Mouse (Mus musculus) cortical plate, adult 2 months (tissue): ENCODE measurements around the gene Capns1. TPM values are rescaled to one million over a fixed set of nuclear protein-coding genes. Genes with fewer than 3 reads are reported as not detected.
"Not testable (repeated sequence)": the region's sequence is repeated elsewhere in the genome, so short reads cannot be mapped to it uniquely, and the experiment has no call there.

Experiments used
- H3K27ac ChIP-seq: fragments of 200-500 bp; 2 replicates; pipeline ENCODE4 v1.5.1; 2012; ENCODE audit warnings: low read length, control low read depth, inconsistent platforms; ENCODE audit not compliant: insufficient read depth
- H3K4me1 ChIP-seq: fragments of 200-500 bp; 2 replicates; pipeline ENCODE4 v1.6.1; 2011; ENCODE audit warnings: low read length; ENCODE audit not compliant: control insufficient read depth, insufficient read depth
- H3K4me3 ChIP-seq: fragments of 200-500 bp; 2 replicates; pipeline ENCODE4 v1.5.1; 2011; ENCODE audit warnings: mild to moderate bottlenecking, low read length, control low read depth; ENCODE audit not compliant: insufficient read depth
- CTCF ChIP-seq: fragments of 200-500 bp; IDR thresholded peaks from 2 replicates; pipeline ENCODE4 v1.5.1; 2011; ENCODE audit warnings: mild to moderate bottlenecking, control low read depth, low read length; ENCODE audit not compliant: insufficient read depth; ENCODE audit errors: extremely low read depth
- POLR2A ChIP-seq: fragments of 200-500 bp; IDR thresholded peaks from 2 replicates; pipeline ENCODE4 v1.6.1; 2011; ENCODE audit warnings: mild to moderate bottlenecking, low read length, control low read depth; ENCODE audit not compliant: insufficient read depth; ENCODE audit errors: extremely low read depth
- polyA plus RNA-seq: library from polyadenylated mRNA; depleted of rRNA; stranded (reverse); fragments of >200 nt; gene quantifications from 2 replicates; pipeline ENCODE4 v1.2.3, GENCODE M21; 2012

The Capns1 gene
- polyA plus RNA-seq, 1 experiment: 279 TPM

DNA sequence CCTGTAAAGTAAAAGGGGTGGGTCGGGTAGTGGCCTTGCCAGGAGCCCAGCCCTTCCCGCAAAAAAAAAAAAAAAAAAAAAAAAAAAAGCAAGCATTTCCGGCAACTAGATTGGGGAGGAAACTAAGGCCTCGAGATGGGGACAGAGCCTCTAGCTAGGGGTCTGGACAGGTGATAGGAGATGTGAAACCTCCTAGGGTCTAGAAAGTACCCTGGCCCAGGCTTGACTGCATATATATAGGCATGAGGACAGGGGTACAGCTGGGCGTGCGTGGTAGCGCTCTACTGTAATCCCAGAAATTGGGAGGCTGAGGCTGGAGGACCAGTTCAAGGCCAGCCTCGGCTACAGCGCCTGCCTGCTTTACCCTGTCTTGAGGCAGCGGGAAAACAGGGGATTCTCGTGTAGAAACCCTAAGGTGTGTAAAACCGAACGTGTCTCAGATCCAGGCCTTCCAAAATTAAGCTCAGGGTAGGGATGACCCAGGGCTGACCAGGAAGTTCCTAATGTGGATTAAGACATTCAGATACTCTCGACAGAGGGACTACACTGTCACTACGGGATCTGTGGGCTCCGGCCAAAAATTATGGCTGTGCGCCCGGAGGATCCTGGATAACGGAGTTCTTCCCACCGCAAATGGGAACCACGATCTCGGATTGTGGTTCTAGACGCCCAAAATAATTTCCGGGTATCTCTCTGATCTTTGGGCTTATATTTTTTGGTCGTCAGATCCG lies 4.3 kb downstream of the Capns1 start:
- H3K27ac ChIP-seq: peak overlapping the region; percentile 33
- TF ChIP-seq CTCF (no peak), POLR2A (no peak)
- H3K4me3 ChIP-seq: peak overlapping the region; percentile 72
- H3K4me1 ChIP-seq: no peaks in the 10 kb centered on the region

DNA sequence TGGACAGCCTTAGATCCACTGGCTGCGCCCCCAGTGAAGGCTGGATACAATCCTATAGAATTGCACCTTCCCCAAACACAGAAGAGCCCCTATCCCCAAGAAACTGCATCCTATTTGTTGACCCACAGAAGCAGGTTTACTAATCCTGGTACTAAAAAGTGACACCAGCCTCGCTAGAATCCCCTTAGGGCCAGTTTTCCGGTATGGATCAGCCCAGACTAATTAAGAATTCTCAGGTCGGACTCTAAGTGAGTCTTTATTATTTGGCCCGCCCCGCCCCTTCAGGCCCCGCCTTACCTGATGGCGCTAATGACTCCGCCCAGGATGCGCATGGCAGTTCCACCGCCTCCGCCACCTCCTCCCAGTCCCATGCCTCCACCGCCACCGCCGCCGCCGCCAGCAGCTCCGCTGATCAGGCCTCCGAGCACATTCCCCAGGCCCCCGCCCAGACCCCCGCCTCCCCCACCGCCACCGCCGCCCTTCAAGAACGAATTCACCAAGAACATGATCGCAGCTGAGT lies 5.0 kb downstream of the Capns1 start:
- H3K4me1 ChIP-seq: no peaks in the 10 kb centered on the region
- H3K27ac ChIP-seq: no peak overlapping the region
- TF ChIP-seq POLR2A (0 out of 2 replicates have a peak, but pooled peaks have one; percentile 13), CTCF (no peak)
- H3K4me3 ChIP-seq: peak overlapping the region; percentile 72

DNA sequence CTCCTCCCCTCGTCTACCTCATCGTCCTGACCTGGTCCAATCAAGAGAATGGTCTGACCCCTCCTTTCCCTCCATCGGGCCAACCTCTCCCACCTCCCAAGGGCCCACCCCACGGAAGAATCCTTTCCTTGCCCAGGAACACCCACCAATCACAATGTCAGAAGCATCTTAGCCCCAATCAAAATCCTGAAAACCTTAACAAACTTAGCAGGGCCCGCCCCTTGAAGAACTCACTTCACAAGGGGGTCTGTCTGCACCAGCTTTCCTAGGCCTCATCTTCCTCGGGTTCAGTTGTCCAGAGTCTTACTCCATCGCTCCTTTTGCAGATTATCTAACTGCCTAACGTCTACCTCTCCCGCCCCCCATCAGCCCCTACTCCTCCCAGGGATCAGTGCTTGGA lies 5.6 kb downstream of the Capns1 start:
- no peak for TF ChIP-seq POLR2A
- TF ChIP-seq CTCF: no peak
- Histone ChIP-seq H3K4me3 (peak overlapping the region; percentile 72), H3K4me1 (no peaks in the 10 kb centered on the region), H3K27ac (no peak overlapping the region)

DNA sequence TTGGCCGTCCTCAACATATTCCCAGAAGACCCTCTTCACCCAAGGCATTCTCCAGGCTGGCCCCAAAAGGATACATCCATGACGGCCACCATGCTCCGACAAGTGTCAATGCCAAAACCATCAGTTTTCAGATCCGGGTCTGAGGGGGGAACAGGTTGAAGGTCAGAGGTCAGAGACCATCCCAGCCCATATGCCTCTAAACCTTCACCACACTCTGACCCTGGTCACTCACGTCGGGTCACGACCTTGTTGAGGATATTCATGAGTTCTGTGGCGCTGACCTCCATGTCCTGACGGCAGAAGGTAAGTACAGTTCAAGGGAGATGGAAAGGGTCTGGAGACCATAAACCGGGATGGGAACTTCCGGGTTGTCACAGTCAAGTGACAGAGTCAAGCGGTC lies 6.5 kb downstream of the Capns1 start:
- no peak overlapping the region for H3K4me3 ChIP-seq
- no peak overlapping the region for H3K27ac ChIP-seq
- H3K4me1 ChIP-seq: no peaks in the 10 kb centered on the region
- TF ChIP-seq POLR2A (no peak), CTCF (no peak)

DNA sequence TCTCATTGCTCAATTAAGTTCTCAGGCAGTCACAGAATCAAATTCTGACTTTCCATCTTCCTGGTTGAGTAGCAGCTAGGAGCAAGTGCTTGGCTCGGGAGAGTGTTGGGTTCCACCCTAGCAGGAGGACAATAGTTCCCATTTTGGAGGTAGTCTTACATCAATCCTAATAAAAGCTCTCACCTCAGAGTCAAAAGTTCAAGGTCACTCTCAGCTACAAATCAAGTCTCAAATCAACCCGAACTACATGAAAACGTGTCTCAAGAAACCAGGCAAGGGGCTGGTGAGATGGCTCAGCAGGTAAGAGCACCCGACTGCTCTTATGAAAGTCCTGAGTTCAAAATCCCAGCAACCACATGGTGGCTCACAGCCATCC lies 9.5 kb downstream of the Capns1 start:
- no peak overlapping the region for H3K4me3 ChIP-seq
- TF ChIP-seq POLR2A (no peak), CTCF (no peak)
- H3K27ac ChIP-seq: no peak overlapping the region
- H3K4me1 ChIP-seq: no peaks in the 10 kb centered on the region

DNA sequence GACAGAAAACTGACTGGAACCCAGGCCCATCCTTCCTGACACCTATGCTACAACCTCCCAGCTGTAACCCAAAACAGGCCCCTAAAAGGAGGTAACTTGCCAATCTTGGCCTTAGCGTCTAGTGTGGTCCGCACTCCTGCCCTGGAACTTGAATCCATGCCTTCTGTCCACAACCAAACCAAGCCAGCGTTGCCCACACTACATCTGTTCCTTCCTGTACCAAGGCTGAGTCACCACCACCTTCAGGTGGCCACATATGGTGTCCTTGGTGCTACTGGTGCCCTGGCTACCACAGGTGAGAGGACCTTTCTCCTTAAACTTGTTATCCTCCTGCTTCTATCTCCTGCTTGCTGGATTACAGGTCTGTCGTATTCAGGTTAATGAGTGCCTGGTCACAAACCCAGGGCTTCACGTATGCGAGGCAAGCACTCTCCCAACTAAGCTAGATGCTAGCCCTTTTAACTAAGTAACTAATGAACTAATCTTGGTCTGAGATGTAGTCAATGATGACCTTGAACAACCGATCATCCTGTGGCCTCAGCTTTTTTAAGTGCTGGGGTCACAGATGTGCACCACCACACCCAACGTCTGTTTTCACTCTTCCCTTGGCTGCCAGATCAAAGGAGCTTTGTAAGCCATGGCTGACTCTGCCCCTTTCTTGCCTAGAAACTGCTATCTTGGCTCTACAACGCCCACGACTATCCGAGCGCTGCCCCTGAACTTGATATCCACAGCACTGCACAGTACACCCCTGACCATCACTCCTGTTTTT lies 10.1 kb downstream of the Capns1 start:
- Histone ChIP-seq H3K4me1 (no peaks in the 10 kb centered on the region), H3K4me3 (no peak overlapping the region), H3K27ac (no peak overlapping the region)
- TF ChIP-seq CTCF (no peak), POLR2A (no peak)

DNA sequence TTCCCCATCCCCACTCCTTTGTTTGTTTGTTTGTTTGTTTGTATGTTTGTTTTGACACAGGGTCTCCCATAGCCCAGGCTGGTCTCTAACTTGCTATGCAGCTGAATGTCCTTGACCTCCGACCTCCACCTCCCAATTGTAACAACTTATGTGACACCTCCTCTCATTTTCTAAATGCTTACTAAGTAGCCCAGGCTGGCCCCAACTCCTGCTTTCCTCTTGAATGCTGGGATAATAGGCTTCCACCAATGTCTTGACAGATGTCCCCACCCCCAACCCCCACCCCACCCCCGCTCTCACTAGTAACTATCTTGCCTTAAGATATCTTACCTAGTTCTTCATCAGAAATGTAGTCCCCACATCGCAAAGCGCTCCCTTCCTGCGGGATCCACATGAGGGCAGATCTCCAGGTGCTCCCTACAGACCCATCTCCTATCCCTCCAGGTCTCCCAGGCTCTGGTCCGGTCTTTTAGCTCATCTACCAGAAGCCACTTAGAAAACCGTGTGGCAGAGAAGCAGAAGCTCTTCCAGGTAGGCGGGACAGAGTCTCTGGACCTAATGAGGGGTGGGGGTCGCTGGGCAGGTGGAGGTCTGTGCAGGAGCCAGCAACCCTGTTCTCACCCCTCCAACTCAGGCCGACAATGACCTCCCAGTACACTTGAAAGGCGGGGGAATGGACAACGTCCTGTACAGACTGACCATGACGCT lies 13.8 kb downstream of the Capns1 start:
- no peak overlapping the region for H3K27ac ChIP-seq
- peak; percentile 11; the same call in 1 of the 2 replicates for TF ChIP-seq POLR2A
- TF ChIP-seq CTCF: no peak
- H3K4me1 ChIP-seq: no peaks in the 10 kb centered on the region
- H3K4me3 ChIP-seq: no peak overlapping the region

DNA sequence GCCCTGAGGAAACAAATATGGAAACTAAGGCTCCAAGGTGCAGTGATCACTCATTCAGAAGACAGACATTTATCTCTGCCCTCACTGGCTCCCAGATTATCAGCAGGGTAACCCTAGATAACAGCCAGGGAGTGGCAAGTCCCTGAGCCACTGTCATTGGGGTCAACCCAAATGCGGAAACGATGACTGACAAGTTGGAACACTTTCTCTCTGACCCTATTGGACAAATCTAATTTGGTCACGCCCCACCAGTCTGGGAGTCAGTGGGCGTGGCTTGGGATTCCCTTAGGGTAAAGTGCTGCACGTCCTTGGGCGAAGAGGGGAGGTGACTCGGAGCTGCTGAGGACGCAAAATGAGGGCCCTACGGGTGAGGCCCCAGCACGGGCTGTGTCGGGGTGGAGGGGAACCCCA lies 14.7 kb downstream of the Capns1 start, which contains the start of gene Cox7a1:
TSS of gene Cox7a1 (plus strand) at position 266 of the 411 bp plus-strand sequence.
- H3K4me1 ChIP-seq: no peaks in the 10 kb centered on the region
- H3K4me3 ChIP-seq: no peak within 1 kb of the TSS
- no peak within 1 kb of the TSS for H3K27ac ChIP-seq
- TF ChIP-seq CTCF: no peak
- TF ChIP-seq POLR2A: no peak

DNA sequence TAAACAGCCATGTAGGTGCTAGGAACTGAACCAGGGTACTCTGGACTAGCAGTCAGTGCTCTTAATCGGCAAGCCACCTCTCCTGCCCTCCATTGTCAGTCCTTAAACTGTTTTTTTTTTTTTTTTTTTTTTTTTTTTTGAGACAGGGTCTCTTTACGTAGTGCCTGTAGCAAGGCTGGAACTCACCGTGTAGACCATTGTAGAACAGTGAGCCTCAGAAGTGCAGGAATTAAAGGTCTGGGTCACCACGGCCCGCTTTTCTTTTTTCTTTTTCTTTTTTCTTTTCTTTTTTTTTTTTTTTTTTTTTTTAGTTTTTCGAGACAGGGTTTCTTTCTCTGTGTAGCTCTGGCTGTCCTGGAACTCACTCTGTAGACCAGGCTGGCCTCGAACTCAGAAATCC lies 15.4 kb downstream of the Capns1 start:
- H3K4me3 ChIP-seq, H3K4me1 ChIP-seq, H3K27ac ChIP-seq: not testable (repeated sequence)

DNA sequence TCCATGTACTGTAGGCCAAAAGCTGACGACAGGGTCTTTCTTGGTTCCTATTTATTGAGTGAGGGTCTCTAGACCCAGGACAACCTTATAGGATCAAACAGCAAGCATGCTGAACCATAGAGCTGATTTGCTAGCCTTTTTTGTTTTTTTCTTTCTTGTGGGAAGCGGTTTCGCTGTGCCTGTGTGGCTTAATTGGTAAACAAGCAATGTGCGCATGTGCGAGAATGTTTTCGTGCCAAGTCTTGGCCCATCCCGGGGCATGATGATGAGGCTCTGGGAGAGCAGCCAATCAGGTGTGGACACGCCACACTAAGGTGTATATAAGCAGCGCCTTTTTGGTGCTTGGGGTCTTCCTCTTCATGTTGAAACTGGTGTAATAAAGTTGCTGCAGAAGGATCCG lies 16.7 kb downstream of the Capns1 start:
- H3K27ac ChIP-seq, H3K4me1 ChIP-seq, H3K4me3 ChIP-seq: not testable (repeated sequence)
